Mouse (Mus musculus) MEL-GATA-1-ER (cell line): ENCODE results near the gene Gm4307.
A peak's percentile ranks its signal among the peaks of the same experiment; 100 is the strongest.
"Not testable (repeated sequence)": the region's sequence is repeated elsewhere in the genome, so short reads cannot be mapped to it uniquely, and the experiment has no call there.

ENCODE experiments used
- DNase-seq: peaks from one replicate; pipeline ENCODE4 v3.0.0-alpha.2; 2012; ENCODE audit warnings: low read depth; ENCODE audit errors: extremely low read depth

The Gm4307 gene

DNA sequence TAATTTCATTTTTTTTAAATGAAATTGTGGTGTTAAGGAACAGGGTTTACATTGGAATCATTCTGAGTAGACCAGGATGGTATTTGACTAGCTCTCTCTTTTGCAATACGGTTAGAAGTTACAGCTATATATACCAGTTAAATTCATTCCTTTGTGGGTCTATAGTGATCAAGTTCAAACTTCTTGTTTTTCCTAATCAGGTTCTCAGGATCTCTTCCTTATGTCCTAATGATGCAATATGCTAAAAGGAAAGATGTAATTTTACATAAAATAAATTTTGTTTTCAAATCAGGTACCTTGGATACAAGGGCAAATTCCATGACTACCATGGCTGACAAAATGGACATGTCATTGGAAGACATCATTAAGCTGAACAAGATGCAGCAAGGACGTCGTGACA, at the start of gene Gm4307:
Gm4307 (plus strand) TSS at position 301 of the 400 bp plus-strand sequence.
- not testable (repeated sequence) for DNase-seq

- DNase-seq: not testable (repeated sequence)
Observed at GRCm38 (mm10) chr10:100335376-100335775, 25.8 kb upstream of the Gm4307 start, which contains the start of gene Gm4301. TSS of gene Gm4301 (plus strand) at chr10:100335676.

DNA sequence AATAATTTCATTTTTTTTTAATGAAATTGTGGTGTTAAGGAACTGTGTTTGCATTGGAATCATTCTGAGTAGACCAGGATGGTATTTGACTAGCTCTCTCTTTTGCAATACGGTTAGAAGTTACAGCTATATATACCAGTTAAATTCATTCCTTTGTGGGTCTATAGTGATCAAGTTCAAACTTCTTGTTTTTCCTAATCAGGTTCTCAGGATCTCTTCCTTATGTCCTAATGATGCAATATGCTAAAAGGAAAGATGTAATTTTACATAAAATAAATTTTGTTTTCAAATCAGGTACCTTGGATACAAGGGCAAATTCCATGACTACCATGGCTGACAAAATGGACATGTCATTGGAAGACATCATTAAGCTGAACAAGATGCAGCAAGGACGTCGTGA, 20.6 kb upstream of the Gm4307 start, which contains the start of gene Gm4302:
Gm4302 (plus strand) TSS at position 301 of the 400 bp plus-strand sequence.
- DNase-seq: not testable (repeated sequence)

GRCm38 (mm10) chr10:100345672-100346071, 15.5 kb upstream of the Gm4307 start, which contains the start of gene Gm4303:
TSS of gene Gm4303 (plus strand) at chr10:100345972.
- not testable (repeated sequence) for DNase-seq

- not testable (repeated sequence) for DNase-seq
Observed at GRCm38 (mm10) chr10:100350793-100351192, 10.3 kb upstream of the Gm4307 start, which contains the start of gene Gm4305. TSS of gene Gm4305 (plus strand) at chr10:100351093.

GRCm38 (mm10) chr10:100356841-100357240, 4.3 kb upstream of the Gm4307 start:
- not testable (repeated sequence) for DNase-seq

DNA sequence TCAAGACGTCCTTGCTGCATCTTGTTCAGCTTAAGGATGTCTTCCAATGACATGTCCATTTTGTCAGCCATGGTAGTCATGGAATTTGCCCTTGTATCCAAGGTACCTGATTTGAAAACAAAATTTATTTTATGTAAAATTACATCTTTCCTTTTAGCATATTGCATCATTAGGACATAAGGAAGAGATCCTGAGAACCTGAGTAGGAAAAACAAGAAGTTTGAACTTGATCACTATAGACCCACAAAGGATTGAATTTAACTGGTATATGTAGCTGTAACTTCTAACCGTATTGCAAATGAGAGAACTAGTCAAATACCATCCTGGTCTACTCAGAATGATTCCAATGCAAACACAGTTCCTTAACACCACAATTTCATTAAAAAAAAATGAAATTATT, 21.3 kb downstream of the Gm4307 start, which contains the start of gene Gm4312:
Gm4312 (minus strand) TSS at position 101 of the 400 bp plus-strand sequence.
- not testable (repeated sequence) for DNase-seq

DNA sequence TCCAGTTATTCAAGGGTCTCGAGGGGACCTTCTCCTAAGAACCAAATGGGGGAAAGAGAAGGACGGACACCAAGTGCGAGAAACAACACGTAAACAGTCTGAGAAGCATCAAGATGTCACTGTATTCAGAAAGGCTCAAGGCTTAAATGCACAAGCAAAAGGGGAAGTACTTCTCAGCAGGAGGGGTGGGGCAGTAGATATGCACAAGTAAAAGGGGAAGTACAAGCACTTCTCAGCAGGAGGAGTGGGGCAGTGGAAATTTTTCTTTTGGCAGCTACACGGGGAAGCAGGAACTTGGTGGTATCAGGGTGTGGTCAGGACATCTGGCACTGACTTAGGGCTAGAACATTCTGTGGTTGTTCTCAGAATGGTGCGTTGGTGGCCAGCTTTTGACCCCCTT, 41.2 kb downstream of the Gm4307 start:
- DNase-seq: peak; percentile 20
